Mouse (Mus musculus): ENCODE data around the gene Kank2. TPM values are rescaled to one million over a fixed set of nuclear protein-coding genes. Genes with fewer than 3 reads are reported as not detected.

Kank2 gene
- polyA plus RNA-seq, 1 experiment: 15.4 TPM

GRCm38 (mm10) chr9:21725224-21726121, 73.1 kb downstream of the Kank2 start:
- Histone ChIP-seq H3K4me1 (ENCODE audit: control insufficient read depth, insufficient read depth, insufficient read length) (no peaks in the 10 kb centered on the region; the same call in 1 of the 2 replicates), H3K27ac (ENCODE audit: insufficient read depth, low read length) (no peak overlapping the region), H3K27me3 (ENCODE audit: control insufficient read depth, insufficient read depth, low read length) (no peaks in the 10 kb centered on the region), H3K4me3 (ENCODE audit: extremely low read depth, insufficient read depth, insufficient read length) (no peak overlapping the region; the same call in 1 of the 2 replicates), H3K36me3 (ENCODE audit: control insufficient read depth, insufficient read depth, low read length) (no peaks in the 10 kb centered on the region)
- TF ChIP-seq POLR2A (IDR thresholded peaks at IDR 0.05; ENCODE audit: low read depth, low read length) (no peak), CTCF (IDR thresholded peaks at IDR 0.05; ENCODE audit: extremely low read depth, insufficient read depth, insufficient read length, insufficient replicate concordance) (no peak)
- WGBS: 54% methylated on average over 23 of the region's 23 CpGs
- DNase-seq (ENCODE audit: low read depth in 1 of 2, low spot score in 2 of 2): no peak

- H3K4me1 ChIP-seq (ENCODE audit: control insufficient read depth, insufficient read depth, insufficient read length): no peaks in the 10 kb centered on the region; the same call in 1 of the 2 replicates
- under 1% methylated on average over 18 of the region's 18 CpGs for WGBS
- DNase-seq (ENCODE audit: low read depth in 1 of 2, low spot score in 2 of 2): peak; percentile 49 to 86
- H3K36me3 ChIP-seq (ENCODE audit: control insufficient read depth, insufficient read depth, low read length): no peaks in the 10 kb centered on the region
- peak overlapping the region; percentile 68 for H3K27ac ChIP-seq (ENCODE audit: insufficient read depth, low read length)
- no peaks in the 10 kb centered on the region for H3K27me3 ChIP-seq (ENCODE audit: control insufficient read depth, insufficient read depth, low read length)
- TF ChIP-seq CTCF (IDR thresholded peaks at IDR 0.05; ENCODE audit: extremely low read depth, insufficient read depth, insufficient read length, insufficient replicate concordance) (no peak), POLR2A (IDR thresholded peaks at IDR 0.05; ENCODE audit: low read depth, low read length) (no peak)
- peak overlapping the region; percentile 85 for H3K4me3 ChIP-seq (ENCODE audit: extremely low read depth, insufficient read depth, insufficient read length)
These were observed 74.4 kb downstream of the Kank2 start for GRCm38 (mm10) chr9:21724147-21724536.

- under 1% methylated on average over 47 of the region's 47 CpGs for WGBS
- H3K36me3 ChIP-seq (ENCODE audit: control insufficient read depth, insufficient read depth, low read length): no peaks in the 10 kb centered on the region
- peak within 1 kb of the TSS; percentile 68 for H3K27ac ChIP-seq (ENCODE audit: insufficient read depth, low read length)
- no peaks in the 10 kb centered on the region for H3K27me3 ChIP-seq (ENCODE audit: control insufficient read depth, insufficient read depth, low read length)
- no peaks in the 10 kb centered on the region; the same call in 1 of the 2 replicates for H3K4me1 ChIP-seq (ENCODE audit: control insufficient read depth, insufficient read depth, insufficient read length)
- peak within 1 kb of the TSS; percentile 85 for H3K4me3 ChIP-seq (ENCODE audit: extremely low read depth, insufficient read depth, insufficient read length)
- peak; percentile 27 to 51 for DNase-seq (ENCODE audit: low read depth in 1 of 2, low spot score in 2 of 2)
- TF ChIP-seq CTCF (IDR thresholded peaks at IDR 0.05; ENCODE audit: extremely low read depth, insufficient read depth, insufficient read length, insufficient replicate concordance) (no peak), POLR2A (IDR thresholded peaks at IDR 0.05; ENCODE audit: low read depth, low read length) (peak; percentile 10; the same call in 1 of the 2 replicates)
These were observed 75.0 kb downstream of the Kank2 start, which contains the start of gene Ldlr for GRCm38 (mm10) chr9:21723377-21724146. TSS of gene Ldlr (plus strand) at chr9:21723483.

GRCm38 (mm10) chr9:21721036-21721435, 77.5 kb downstream of the Kank2 start:
- Histone ChIP-seq H3K4me1 (ENCODE audit: control insufficient read depth, insufficient read depth, insufficient read length) (no peaks in the 10 kb centered on the region; the same call in 1 of the 2 replicates), H3K4me3 (ENCODE audit: extremely low read depth, insufficient read depth, insufficient read length) (no peak overlapping the region), H3K36me3 (ENCODE audit: control insufficient read depth, insufficient read depth, low read length) (no peaks in the 10 kb centered on the region), H3K27me3 (ENCODE audit: control insufficient read depth, insufficient read depth, low read length) (no peaks in the 10 kb centered on the region), H3K27ac (ENCODE audit: insufficient read depth, low read length) (no peak overlapping the region)
- TF ChIP-seq POLR2A (IDR thresholded peaks at IDR 0.05; ENCODE audit: low read depth, low read length) (no peak), CTCF (IDR thresholded peaks at IDR 0.05; ENCODE audit: extremely low read depth, insufficient read depth, insufficient read length, insufficient replicate concordance) (no peak)
- no peak for DNase-seq (ENCODE audit: low read depth in 1 of 2, low spot score in 2 of 2)
- WGBS: 88% methylated on average over 2 of the region's 2 CpGs

GRCm38 (mm10) chr9:21717015-21717414, 81.5 kb downstream of the Kank2 start:
- Histone ChIP-seq H3K4me3 (ENCODE audit: extremely low read depth, insufficient read depth, insufficient read length) (no peak overlapping the region), H3K36me3 (ENCODE audit: control insufficient read depth, insufficient read depth, low read length) (no peaks in the 10 kb centered on the region), H3K27ac (ENCODE audit: insufficient read depth, low read length) (no peak overlapping the region), H3K27me3 (ENCODE audit: control insufficient read depth, insufficient read depth, low read length) (no peaks in the 10 kb centered on the region), H3K4me1 (ENCODE audit: control insufficient read depth, insufficient read depth, insufficient read length) (no peaks in the 10 kb centered on the region)
- WGBS: 88% methylated on average over 2 of the region's 2 CpGs
- TF ChIP-seq POLR2A (IDR thresholded peaks at IDR 0.05; ENCODE audit: low read depth, low read length) (no peak), CTCF (IDR thresholded peaks at IDR 0.05; ENCODE audit: extremely low read depth, insufficient read depth, insufficient read length, insufficient replicate concordance) (no peak)
- DNase-seq (ENCODE audit: low read depth in 1 of 2, low spot score in 2 of 2): no peak

Other genes starting within 250 kb of the Kank2 start
- gene Timm29, start 206.0 kb downstream of the Kank2 start, polyA plus RNA-seq (2012; rRNA removed): 14.9 and 17.6 TPM in 2 replicates
- gene Yipf2, start 205.9 kb downstream of the Kank2 start, polyA plus RNA-seq (2012; rRNA removed): 22.0 and 29.0 TPM in 2 replicates
- 30.2 and 44.3 TPM in 2 replicates for gene Smarca4, start 182.6 kb downstream of the Kank2 start, polyA plus RNA-seq (2012; rRNA removed)
- gene Ldlr, start 75.3 kb downstream of the Kank2 start, polyA plus RNA-seq (2012; rRNA removed): 19.4 and 23.6 TPM in 2 replicates
- gene Spc24, start 38.4 kb downstream of the Kank2 start, polyA plus RNA-seq (2012; rRNA removed): 9.0 and 11.6 TPM in 2 replicates
- gene Angptl8, start 36.8 kb upstream of the Kank2 start, polyA plus RNA-seq (2012; rRNA removed): 0.60 and 1.3 TPM in 2 replicates
- 43.3 and 47.6 TPM in 2 replicates for gene Dock6, start 53.9 kb upstream of the Kank2 start, polyA plus RNA-seq (2012; rRNA removed)
- 21.1 and 29.6 TPM in 2 replicates for gene Rab3d, start 119.4 kb upstream of the Kank2 start, polyA plus RNA-seq (2012; rRNA removed)
- gene Ccdc159, start 128.7 kb upstream of the Kank2 start, polyA plus RNA-seq (2012; rRNA removed): 0.75 and 0.95 TPM in 2 replicates
- 19.4 and 24.1 TPM in 2 replicates for gene Tmem205, start 128.8 kb upstream of the Kank2 start, polyA plus RNA-seq (2012; rRNA removed)
- 2.6 and 3.9 TPM in 2 replicates for gene Plppr2, start 138.3 kb upstream of the Kank2 start, polyA plus RNA-seq (2012; rRNA removed)
- 6.5 and 7.4 TPM in 2 replicates for gene Swsap1, start 157.0 kb upstream of the Kank2 start, polyA plus RNA-seq (2012; rRNA removed)
- 49.5 and 59.5 TPM in 2 replicates for gene Epor, start 164.8 kb upstream of the Kank2 start, polyA plus RNA-seq (2012; rRNA removed)
- 7.4 and 8.0 TPM in 2 replicates for gene Rgl3, start 190.7 kb upstream of the Kank2 start, polyA plus RNA-seq (2012; rRNA removed)
- 0.12 TPM in 1 of 2 replicates, not detected in the other for gene Ccdc151, start 203.9 kb upstream of the Kank2 start, polyA plus RNA-seq (2012; rRNA removed)
- 47.4 and 48.7 TPM in 2 replicates for gene Prkcsh, start 204.1 kb upstream of the Kank2 start, polyA plus RNA-seq (2012; rRNA removed)